Mouse (Mus musculus) myocyte (in vitro differentiated cells): ENCODE measurements around the gene Col16a1. TPM values are rescaled to one million over a fixed set of nuclear protein-coding genes. Genes with fewer than 3 reads are reported as not detected.

ENCODE experiments used
- H3K27me3 ChIP-seq: one replicate; pipeline ENCODE4 v1.6.1; 2011; ENCODE audit not compliant: control insufficient read depth, insufficient read depth, insufficient read length
- H3K36me3 ChIP-seq: one replicate; pipeline ENCODE4 v1.6.1; 2011; ENCODE audit not compliant: control insufficient read depth, insufficient read depth
- H3K4me2 ChIP-seq: one replicate; pipeline ENCODE4 v1.6.1; 2011; ENCODE audit warnings: low read depth, control low read depth
- H3K4me3 ChIP-seq: one replicate; pipeline ENCODE4 v1.5.1; 2011; ENCODE audit warnings: mild to moderate bottlenecking, control low read depth, moderate library complexity
- H3K79me2 ChIP-seq: one replicate; pipeline ENCODE4 v1.6.1; 2011; ENCODE audit not compliant: control insufficient read depth, insufficient read depth
- H3ac ChIP-seq: one replicate; pipeline ENCODE4 v1.6.1; 2011; ENCODE audit not compliant: control insufficient read depth, insufficient read length
- CEBPB ChIP-seq: IDR thresholded peaks from 2 replicates; pipeline ENCODE4 v1.6.1; 2011; ENCODE audit warnings: mild to moderate bottlenecking, moderate library complexity; ENCODE audit not compliant: poor library complexity, insufficient read depth, severe bottlenecking
- E2F4 ChIP-seq: IDR thresholded peaks from one replicate; pipeline ENCODE4 v1.6.1; 2011; ENCODE audit warnings: mild to moderate bottlenecking, control low read depth, moderate library complexity; ENCODE audit not compliant: insufficient read depth
- MAX ChIP-seq: IDR thresholded peaks from one replicate; pipeline ENCODE4 v1.6.1; 2011; ENCODE audit warnings: low read depth, mild to moderate bottlenecking, control low read depth
- MYOD1 ChIP-seq, 3 experiments: IDR thresholded peaks; one replicate each; pipeline ENCODE4 v1.6.1; 2011; ENCODE audit warnings: control low read depth in 2 of 3, low read depth in 2 of 3, mild to moderate bottlenecking in 2 of 3, moderate library complexity in 1 of 3; ENCODE audit not compliant: insufficient read length in 2 of 3, control insufficient read depth in 1 of 3
- MYOG ChIP-seq, 3 experiments: IDR thresholded peaks; one replicate each; pipeline ENCODE4 v1.6.1; 2011; ENCODE audit warnings: control low read depth in 2 of 3, low read depth in 2 of 3, mild to moderate bottlenecking in 2 of 3; ENCODE audit not compliant: insufficient read length in 2 of 3, control insufficient read depth in 1 of 3, insufficient read depth in 1 of 3
- POLR2A ChIP-seq: IDR thresholded peaks from one replicate; pipeline ENCODE4 v1.6.1; 2011; ENCODE audit warnings: low read depth, mild to moderate bottlenecking, control low read depth, moderate library complexity; ENCODE audit not compliant: insufficient read length
- POLR2AphosphoS2 ChIP-seq: IDR thresholded peaks from one replicate; pipeline ENCODE4 v1.6.1; 2011; ENCODE audit warnings: low read depth, control low read depth; ENCODE audit not compliant: insufficient read length
- REST ChIP-seq: IDR thresholded peaks from one replicate; pipeline ENCODE4 v1.6.1; 2011; ENCODE audit warnings: mild to moderate bottlenecking, control low read depth, moderate library complexity; ENCODE audit not compliant: insufficient read depth, insufficient read length
- SRF ChIP-seq: IDR thresholded peaks from one replicate; pipeline ENCODE4 v1.6.1; 2011; ENCODE audit warnings: low read depth; ENCODE audit not compliant: control insufficient read depth, insufficient read length
- TCF12 ChIP-seq: IDR thresholded peaks from one replicate; pipeline ENCODE4 v1.6.1; 2011; ENCODE audit warnings: mild to moderate bottlenecking, control low read depth; ENCODE audit not compliant: poor library complexity, insufficient read depth, severe bottlenecking
- TCF3 ChIP-seq: IDR thresholded peaks from one replicate; pipeline ENCODE4 v1.6.1; 2011; ENCODE audit warnings: low read depth, control low read depth; ENCODE audit not compliant: insufficient read length
- USF1 ChIP-seq: IDR thresholded peaks from one replicate; pipeline ENCODE4 v1.6.1; 2011; ENCODE audit warnings: low read depth, mild to moderate bottlenecking, control low read depth, moderate library complexity
- polyA plus RNA-seq: library from polyadenylated mRNA; unstranded; fragments of >200 nt; fragmentation: generic; extraction: Trizol; gene quantifications from one replicate; pipeline ENCODE4 v1.2.1, GENCODE M21; 2012; ENCODE audit warnings: missing spikeins

Gene Col16a1
- polyA plus RNA-seq, 1 experiment: 13.9 TPM

DNA sequence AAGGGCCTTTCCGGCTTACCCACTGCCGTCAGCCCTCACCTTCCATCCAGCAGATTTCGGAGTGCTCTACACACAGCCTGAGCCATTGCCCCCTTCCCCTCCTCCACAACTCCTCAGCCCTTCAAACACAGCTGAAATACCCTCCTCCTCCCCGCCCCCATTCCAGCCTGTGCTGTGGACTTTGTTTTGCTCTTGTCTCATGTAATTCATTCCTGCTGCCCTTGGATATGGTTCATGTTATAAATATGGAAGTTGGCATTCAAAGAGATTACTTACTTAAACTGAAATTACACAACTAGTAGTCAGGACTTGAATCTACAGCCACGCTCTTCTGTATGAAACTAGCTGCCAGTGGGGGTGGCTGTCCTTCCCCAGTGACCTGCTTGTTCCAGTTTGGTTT lies 75.4 kb downstream of the Col16a1 start:
- TF ChIP-seq SRF: no peak
- TF ChIP-seq USF1: no peak
- no peak for TF ChIP-seq CEBPB
- TF ChIP-seq MYOD1 (IDR thresholded peaks at IDR 0.05; ENCODE audit: control insufficient read depth in 1 of 3, insufficient read length in 2 of 3, low read depth in 2 of 3): no peak
- no peak for TF ChIP-seq E2F4
- no peak for TF ChIP-seq POLR2A
- TF ChIP-seq REST: no peak
- TF ChIP-seq MAX: no peak
- TF ChIP-seq TCF12: no peak
- no peak for TF ChIP-seq TCF3
- no peak for TF ChIP-seq POLR2AphosphoS2
- no peak for TF ChIP-seq MYOG (IDR thresholded peaks at IDR 0.05; ENCODE audit: control insufficient read depth in 1 of 3, insufficient read depth in 1 of 3, insufficient read length in 2 of 3, low read depth in 2 of 3)
- no peak overlapping the region for H3K4me2 ChIP-seq
- H3K4me3 ChIP-seq: no peak overlapping the region
- H3K79me2 ChIP-seq: no peaks in the 10 kb centered on the region
- no peak overlapping the region for H3ac ChIP-seq
- H3K36me3 ChIP-seq: peaks cover 15% of the 10 kb centered on the region
- H3K27me3 ChIP-seq: no peaks in the 10 kb centered on the region

GRCm38 (mm10) chr4:130124110-130124509 lies 76.5 kb downstream of the Col16a1 start:
- TF ChIP-seq USF1 (no peak), REST (no peak), MAX (no peak), POLR2AphosphoS2 (no peak), MYOG (IDR thresholded peaks at IDR 0.05; ENCODE audit: control insufficient read depth in 1 of 3, insufficient read depth in 1 of 3, insufficient read length in 2 of 3, low read depth in 2 of 3) (no peak), CEBPB (no peak), TCF3 (no peak), E2F4 (no peak), POLR2A (no peak), TCF12 (no peak), MYOD1 (IDR thresholded peaks at IDR 0.05; ENCODE audit: control insufficient read depth in 1 of 3, insufficient read length in 2 of 3, low read depth in 2 of 3) (no peak), SRF (no peak)
- H3K36me3 ChIP-seq: peaks cover 15% of the 10 kb centered on the region

GRCm38 (mm10) chr4:130125164-130125563 lies 77.5 kb downstream of the Col16a1 start:
- H3K4me2 ChIP-seq: no peak overlapping the region
- H3K27me3 ChIP-seq: no peaks in the 10 kb centered on the region
- H3ac ChIP-seq: no peak overlapping the region
- H3K79me2 ChIP-seq: no peaks in the 10 kb centered on the region
- TF ChIP-seq MYOD1 (IDR thresholded peaks at IDR 0.05; ENCODE audit: control insufficient read depth in 1 of 3, insufficient read length in 2 of 3, low read depth in 2 of 3) (no peak), USF1 (no peak), TCF12 (no peak)
- H3K4me3 ChIP-seq: no peak overlapping the region
- H3K36me3 ChIP-seq: peaks cover 15% of the 10 kb centered on the region

More at GRCm38 (mm10) chr4:130124110-130124509, 76.5 kb downstream of the Col16a1 start:
- Histone ChIP-seq H3ac (no peak overlapping the region), H3K4me2 (no peak overlapping the region), H3K79me2 (no peaks in the 10 kb centered on the region), H3K27me3 (no peaks in the 10 kb centered on the region), H3K4me3 (no peak overlapping the region)

- Histone ChIP-seq H3K79me2 (no peaks in the 10 kb centered on the region), H3K27me3 (no peaks in the 10 kb centered on the region), H3K4me2 (no peak overlapping the region), H3ac (no peak overlapping the region), H3K4me3 (no peak overlapping the region), H3K36me3 (peaks cover 15% of the 10 kb centered on the region)
- TF ChIP-seq MAX (no peak), TCF3 (no peak), CEBPB (no peak)
Measured at GRCm38 (mm10) chr4:130125935-130126334, 78.3 kb downstream of the Col16a1 start.

DNA sequence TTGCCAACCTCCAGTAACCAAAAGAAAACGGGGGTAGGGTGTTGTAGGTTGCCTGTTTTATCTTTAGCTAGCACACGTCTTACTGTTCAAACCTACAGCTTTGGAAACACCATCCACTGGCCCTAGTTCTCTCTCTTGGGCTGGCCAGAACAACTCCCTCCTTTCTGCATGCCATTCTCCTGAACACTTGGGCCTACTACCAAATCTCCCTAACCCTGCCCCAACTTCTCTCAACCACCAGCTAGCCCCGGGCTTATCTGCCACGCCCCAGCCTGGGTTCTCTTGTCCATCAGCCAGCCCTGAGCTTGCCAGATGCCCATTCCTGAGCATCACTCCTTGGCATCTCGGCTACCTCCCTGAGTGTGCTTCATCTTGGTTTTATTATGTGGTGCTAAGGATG lies 81.3 kb downstream of the Col16a1 start:
- no peaks in the 10 kb centered on the region for H3K79me2 ChIP-seq
- H3ac ChIP-seq: no peak overlapping the region
- peaks cover 10% of the 10 kb centered on the region for H3K36me3 ChIP-seq
- no peak overlapping the region for H3K4me3 ChIP-seq
- TF ChIP-seq USF1: no peak
- TF ChIP-seq MYOG (IDR thresholded peaks at IDR 0.05; ENCODE audit: control insufficient read depth in 1 of 3, insufficient read depth in 1 of 3, insufficient read length in 2 of 3, low read depth in 2 of 3): no peak
- no peak for TF ChIP-seq POLR2AphosphoS2
- TF ChIP-seq MYOD1 (IDR thresholded peaks at IDR 0.05; ENCODE audit: control insufficient read depth in 1 of 3, insufficient read length in 2 of 3, low read depth in 2 of 3): no peak
- no peak for TF ChIP-seq SRF
- TF ChIP-seq REST: no peak
- TF ChIP-seq E2F4: no peak
- no peak for TF ChIP-seq MAX
- no peak overlapping the region for H3K4me2 ChIP-seq
- H3K27me3 ChIP-seq: no peaks in the 10 kb centered on the region

- H3K4me2 ChIP-seq: no peak overlapping the region
- no peak overlapping the region for H3ac ChIP-seq
- no peak overlapping the region for H3K4me3 ChIP-seq
- no peak for TF ChIP-seq E2F4
- TF ChIP-seq POLR2AphosphoS2: no peak
- no peak for TF ChIP-seq TCF12
- no peak for TF ChIP-seq TCF3
- TF ChIP-seq MYOG (IDR thresholded peaks at IDR 0.05; ENCODE audit: control insufficient read depth in 1 of 3, insufficient read depth in 1 of 3, insufficient read length in 2 of 3, low read depth in 2 of 3): no peak
- no peak for TF ChIP-seq MYOD1 (IDR thresholded peaks at IDR 0.05; ENCODE audit: control insufficient read depth in 1 of 3, insufficient read length in 2 of 3, low read depth in 2 of 3)
- no peak for TF ChIP-seq SRF
- no peak for TF ChIP-seq USF1
- TF ChIP-seq POLR2A: no peak
- TF ChIP-seq MAX: no peak
- no peak for TF ChIP-seq CEBPB
- no peak for TF ChIP-seq REST
- peaks cover under 1% of the 10 kb centered on the region for H3K27me3 ChIP-seq
- peaks cover 6% of the 10 kb centered on the region for H3K36me3 ChIP-seq
- no peaks in the 10 kb centered on the region for H3K79me2 ChIP-seq
Measured at GRCm38 (mm10) chr4:130130082-130130481, 82.4 kb downstream of the Col16a1 start.
